Mouse (Mus musculus) heart, adult 2 months (tissue): Measurements from ENCODE around the gene Ifrd2.

Source experiments
- CTCF ChIP-seq: fragments of 200-600 bp; IDR thresholded peaks from 2 replicates; pipeline ENCODE4 v1.8.1; 2022; ENCODE audit warnings: antibody characterized with exemption, mild to moderate bottlenecking, moderate library complexity
- POLR2A ChIP-seq: fragments of 200-500 bp; IDR thresholded peaks from 2 replicates; pipeline ENCODE4 v1.6.1; 2011; ENCODE audit warnings: mild to moderate bottlenecking, low read depth, low read length, control low read depth; ENCODE audit not compliant: insufficient read depth

- no peak for TF ChIP-seq POLR2A
- no peak for TF ChIP-seq CTCF
Observed at GRCm38 (mm10) chr9:107618098-107618497, 30.7 kb downstream of the Ifrd2 start.
